Mouse (Mus musculus): Measurements from ENCODE around the gene Pfkfb4. TPM values are rescaled to one million over a fixed set of nuclear protein-coding genes. Genes with fewer than 3 reads are reported as not detected.

Pfkfb4 gene
- total RNA-seq, 4 experiments from 2014 or later = 11.5 to 15.8 (median 15.4) TPM

- DNase-seq (ENCODE audit: low spot score in 2 of 2) = no peak
These were observed 1.2 kb downstream of the Pfkfb4 start for GRCm38 (mm10) chr9:108992620-108993361.

GRCm38 (mm10) chr9:108996411-108996810, 4.8 kb downstream of the Pfkfb4 start:
- no peak for DNase-seq (ENCODE audit: low spot score in 2 of 2)

- no peak for DNase-seq (ENCODE audit: low spot score in 2 of 2)
These were observed 6.9 kb downstream of the Pfkfb4 start for GRCm38 (mm10) chr9:108998287-108999166.

- DNase-seq (ENCODE audit: low spot score in 2 of 2) = no peak
These were observed 7.6 kb downstream of the Pfkfb4 start for GRCm38 (mm10) chr9:108999167-108999526.

GRCm38 (mm10) chr9:109000726-109001125, 9.1 kb downstream of the Pfkfb4 start:
- DNase-seq (ENCODE audit: low spot score in 2 of 2) = peak in 1 of 2 experiments; percentile 71

GRCm38 (mm10) chr9:109003201-109003600, 11.6 kb downstream of the Pfkfb4 start:
- no peak for DNase-seq (ENCODE audit: low spot score in 2 of 2)

GRCm38 (mm10) chr9:109007025-109007780, 15.6 kb downstream of the Pfkfb4 start:
- DNase-seq (ENCODE audit: low spot score in 2 of 2) = no peak

- no peak for DNase-seq (ENCODE audit: low spot score in 2 of 2)
These were observed 16.5 kb downstream of the Pfkfb4 start for GRCm38 (mm10) chr9:109008081-109008480.

- DNase-seq (ENCODE audit: low spot score in 2 of 2) = no peak
These were observed 17.5 kb downstream of the Pfkfb4 start for GRCm38 (mm10) chr9:109008994-109009635.

- no peak for DNase-seq (ENCODE audit: low spot score in 2 of 2)
These were observed 18.2 kb downstream of the Pfkfb4 start for GRCm38 (mm10) chr9:109009636-109010315.

- DNase-seq (ENCODE audit: low spot score in 2 of 2) = no peak
These were observed 18.7 kb downstream of the Pfkfb4 start for GRCm38 (mm10) chr9:109010316-109010690.

- no peak for DNase-seq (ENCODE audit: low spot score in 2 of 2)
These were observed 23.8 kb downstream of the Pfkfb4 start for GRCm38 (mm10) chr9:109015397-109015796.

GRCm38 (mm10) chr9:109016973-109017604, 25.5 kb downstream of the Pfkfb4 start:
- no peak for DNase-seq (ENCODE audit: low spot score in 2 of 2)

GRCm38 (mm10) chr9:109021428-109021827, 29.9 kb downstream of the Pfkfb4 start:
- peak in 1 of 2 experiments; percentile 3 for DNase-seq (ENCODE audit: low spot score in 2 of 2)

- DNase-seq (ENCODE audit: low spot score in 2 of 2) = peak; percentile 44 to 54
These were observed 31.5 kb downstream of the Pfkfb4 start for GRCm38 (mm10) chr9:109022866-109023685.

GRCm38 (mm10) chr9:109027521-109027920, 35.9 kb downstream of the Pfkfb4 start:
- DNase-seq (ENCODE audit: low spot score in 2 of 2) = no peak

- no peak for DNase-seq (ENCODE audit: low spot score in 2 of 2)
These were observed 36.8 kb downstream of the Pfkfb4 start for GRCm38 (mm10) chr9:109028421-109028820.

GRCm38 (mm10) chr9:109028919-109029318, 37.3 kb downstream of the Pfkfb4 start:
- no peak for DNase-seq (ENCODE audit: low spot score in 2 of 2)

- no peak for DNase-seq (ENCODE audit: low spot score in 2 of 2)
These were observed 38.7 kb downstream of the Pfkfb4 start for GRCm38 (mm10) chr9:109030312-109030711.
